Mouse (Mus musculus): Measurements from ENCODE around the gene Gpr107.

The Gpr107 gene

GRCm38 (mm10) chr2:31201851-31202250 lies 49.7 kb downstream of the Gpr107 start:
- no peak for DNase-seq (ENCODE audit: low spot score in 2 of 2)

- no peak for DNase-seq (ENCODE audit: low spot score in 2 of 2)
Observed at GRCm38 (mm10) chr2:31202357-31202756, 50.2 kb downstream of the Gpr107 start.

- DNase-seq (ENCODE audit: low spot score in 2 of 2) = no peak
Observed at GRCm38 (mm10) chr2:31202956-31203355, 50.8 kb downstream of the Gpr107 start.

- no peak for DNase-seq (ENCODE audit: low spot score in 2 of 2)
Observed at GRCm38 (mm10) chr2:31204677-31205076, 52.6 kb downstream of the Gpr107 start.

- DNase-seq (ENCODE audit: low spot score in 2 of 2) = no peak
Observed at GRCm38 (mm10) chr2:31206211-31206610, 54.1 kb downstream of the Gpr107 start.

GRCm38 (mm10) chr2:31206882-31207281 lies 54.8 kb downstream of the Gpr107 start:
- DNase-seq (ENCODE audit: low spot score in 2 of 2) = no peak

- no peak for DNase-seq (ENCODE audit: low spot score in 2 of 2)
Observed at GRCm38 (mm10) chr2:31208544-31209142, 56.5 kb downstream of the Gpr107 start.

GRCm38 (mm10) chr2:31209525-31209924 lies 57.4 kb downstream of the Gpr107 start:
- DNase-seq (ENCODE audit: low spot score in 2 of 2) = no peak

- no peak for DNase-seq (ENCODE audit: low spot score in 2 of 2)
Observed at GRCm38 (mm10) chr2:31210144-31210847, 58.2 kb downstream of the Gpr107 start.

- no peak for DNase-seq (ENCODE audit: low spot score in 2 of 2)
Observed at GRCm38 (mm10) chr2:31211204-31211603, 59.1 kb downstream of the Gpr107 start.

- no peak for DNase-seq (ENCODE audit: low spot score in 2 of 2)
Observed at GRCm38 (mm10) chr2:31214211-31214796, 62.2 kb downstream of the Gpr107 start.

GRCm38 (mm10) chr2:31218611-31219010 lies 66.5 kb downstream of the Gpr107 start:
- DNase-seq (ENCODE audit: low spot score in 2 of 2) = no peak

- no peak for DNase-seq (ENCODE audit: low spot score in 2 of 2)
Observed at GRCm38 (mm10) chr2:31219470-31219869, 67.4 kb downstream of the Gpr107 start.

- DNase-seq (ENCODE audit: low spot score in 2 of 2) = no peak
Observed at GRCm38 (mm10) chr2:31220844-31221243, 68.7 kb downstream of the Gpr107 start.

GRCm38 (mm10) chr2:31221582-31221981 lies 69.5 kb downstream of the Gpr107 start:
- no peak for DNase-seq (ENCODE audit: low spot score in 2 of 2)

- DNase-seq (ENCODE audit: low spot score in 2 of 2) = no peak
Observed at GRCm38 (mm10) chr2:31228768-31229311, 76.7 kb downstream of the Gpr107 start.

- DNase-seq (ENCODE audit: low spot score in 2 of 2) = no peak
Observed at GRCm38 (mm10) chr2:31239203-31239696, 87.1 kb downstream of the Gpr107 start.

GRCm38 (mm10) chr2:31239833-31240232 lies 87.7 kb downstream of the Gpr107 start:
- DNase-seq (ENCODE audit: low spot score in 2 of 2) = no peak

GRCm38 (mm10) chr2:31241639-31242038 lies 89.5 kb downstream of the Gpr107 start:
- no peak for DNase-seq (ENCODE audit: low spot score in 2 of 2)

- no peak for DNase-seq (ENCODE audit: low spot score in 2 of 2)
Observed at GRCm38 (mm10) chr2:31244216-31244615, 92.1 kb downstream of the Gpr107 start.

- DNase-seq (ENCODE audit: low spot score in 2 of 2) = no peak
Observed at GRCm38 (mm10) chr2:31245051-31245450, 92.9 kb downstream of the Gpr107 start.

GRCm38 (mm10) chr2:31245491-31246141 lies 93.5 kb downstream of the Gpr107 start, which contains the start of gene Ncs1:
Gene Ncs1 (plus strand): TSS chr2:31245823.
- peak; percentile 44 to 64 for DNase-seq (ENCODE audit: low spot score in 2 of 2)
